Mouse (Mus musculus) heart, embryonic 14.5 days (tissue): ENCODE measurements around the gene Rnf208. TPM values are rescaled to one million over a fixed set of nuclear protein-coding genes. Genes with fewer than 3 reads are reported as not detected.

Source experiments
- ATAC-seq: fragments of 200-750 bp; cut with Nextera tagmentation; 2 replicates; pipeline ENCODE4 v1.8.0; 2017; ENCODE audit warnings: low read depth, moderate TSS enrichment; ENCODE audit not compliant: insufficient number of reproducible peaks, insufficient read depth, low FRiP score
- H3K27ac ChIP-seq, 2 experiments: fragments of 200-500 bp in 1 of 2; fragments of 300-500 bp in 1 of 2; sonication (generic) in 1 of 2; replicated peaks in 1 of 2; 2 replicates each; pipeline ENCODE4 v1.5.1; 2012 to 2014; ENCODE audit warnings: low read depth in 2 of 2, low read length in 2 of 2, control low read depth in 1 of 2, mild to moderate bottlenecking in 1 of 2, mixed read lengths in 1 of 2; ENCODE audit not compliant: control insufficient read depth in 1 of 2, insufficient read depth in 1 of 2
- H3K27me3 ChIP-seq: fragments of 300-500 bp; sonication (generic); 2 replicates; pipeline ENCODE4 v1.6.1; 2014; ENCODE audit warnings: mild to moderate bottlenecking, low read length, control low read depth; ENCODE audit not compliant: control insufficient read depth, insufficient read depth
- H3K36me3 ChIP-seq: fragments of 300-500 bp; sonication (generic); 2 replicates; pipeline ENCODE4 v1.6.1; 2014; ENCODE audit warnings: mild to moderate bottlenecking, control low read depth, low read length, mixed read lengths; ENCODE audit not compliant: control insufficient read depth, insufficient read depth
- H3K4me1 ChIP-seq, 2 experiments: fragments of 200-500 bp in 1 of 2; fragments of 300-500 bp in 1 of 2; sonication (generic) in 1 of 2; 2 replicates each; pipeline ENCODE4 v1.6.1; 2012 to 2014; ENCODE audit warnings: low read length in 2 of 2, control low read depth in 1 of 2, mixed read lengths in 1 of 2; ENCODE audit not compliant: control insufficient read depth in 2 of 2, insufficient read depth in 2 of 2
- H3K4me2 ChIP-seq: fragments of 300-500 bp; sonication (generic); 2 replicates; pipeline ENCODE4 v1.6.1; 2014; ENCODE audit warnings: mild to moderate bottlenecking, low read length
- H3K4me3 ChIP-seq, 2 experiments: fragments of 200-500 bp in 1 of 2; fragments of 300-500 bp in 1 of 2; sonication (generic) in 1 of 2; 2 replicates each; pipeline ENCODE4 v1.5.1; 2012 to 2014; ENCODE audit warnings: low read length in 2 of 2, mild to moderate bottlenecking in 2 of 2, control low read depth in 1 of 2, low read depth in 1 of 2, moderate library complexity in 1 of 2; ENCODE audit not compliant: control insufficient read depth in 1 of 2, insufficient read depth in 1 of 2
- H3K9ac ChIP-seq: fragments of 300-500 bp; sonication (generic); 2 replicates; pipeline ENCODE4 v1.6.1; 2014; ENCODE audit warnings: mild to moderate bottlenecking, low read length
- H3K9me3 ChIP-seq: fragments of 300-500 bp; sonication (generic); 2 replicates; pipeline ENCODE4 v1.6.1; 2016; ENCODE audit warnings: low read length, control low read depth; ENCODE audit not compliant: control insufficient read depth
- WGBS: fragments of 180-500 bp; shearing (Covaris S2); extraction: QIAGEN DNeasy Blood & Tissue Kit; methylation state at CpG from one replicate; pipeline ENCODE4 v1.1.7; 2014; 5-methylcytosine and 5-hydroxymethylcytosine counted together
- polyA plus RNA-seq: library from polyadenylated mRNA; unstranded; fragments of >200 nt; fragmentation: Nextera tagmentation; extraction: Ambion mirVana; gene quantifications from 2 replicates; pipeline ENCODE4 v1.2.1, GENCODE M21; 2014

Gene Rnf208
- polyA plus RNA-seq, 1 experiment from 2014 or later: 8.0 TPM

GRCm38 (mm10) chr2:25224766-25225752 is 17.0 kb upstream of the Rnf208 start:
- peak overlapping the region; percentile 97 to 100 for H3K27ac ChIP-seq
- peak overlapping the region; percentile 60 for H3K4me2 ChIP-seq
- H3K9me3 ChIP-seq: no peaks in the 10 kb centered on the region
- WGBS: 2% methylated on average over 41 of the region's 41 CpGs
- H3K9ac ChIP-seq: peak overlapping the region; percentile 77
- peaks cover 5 to 21% of the 10 kb centered on the region in 2 experiments for H3K4me1 ChIP-seq
- H3K36me3 ChIP-seq: peaks cover 20% of the 10 kb centered on the region
- peak overlapping the region; percentile 71 to 91 for H3K4me3 ChIP-seq
- ATAC-seq: peak; percentile 93
- H3K27me3 ChIP-seq: peaks cover 3% of the 10 kb centered on the region; the same call in 1 of the 2 replicates

GRCm38 (mm10) chr2:25225811-25226379 is 16.2 kb upstream of the Rnf208 start:
- Histone ChIP-seq H3K27ac (peak overlapping the region; percentile 88 to 97), H3K27me3 (peaks cover 11% of the 10 kb centered on the region), H3K4me2 (peak overlapping the region; percentile 60), H3K4me3 (peak overlapping the region in 1 of 2 experiments; percentile 71; a peak in 2 of 4 replicates), H3K9ac (peak overlapping the region; percentile 77), H3K9me3 (no peaks in the 10 kb centered on the region), H3K36me3 (peaks cover 20% of the 10 kb centered on the region), H3K4me1 (peaks cover 5 to 21% of the 10 kb centered on the region in 2 experiments)
- no peak for ATAC-seq
- WGBS: 68% methylated on average over 8 of the region's 8 CpGs

GRCm38 (mm10) chr2:25226864-25227263 is 15.2 kb upstream of the Rnf208 start:
- H3K36me3 ChIP-seq: peaks cover 11% of the 10 kb centered on the region
- no peak for ATAC-seq
- peaks cover 20% of the 10 kb centered on the region for H3K27me3 ChIP-seq
- no peak overlapping the region for H3K4me2 ChIP-seq
- 75% methylated on average over 5 of the region's 5 CpGs for WGBS
- H3K4me1 ChIP-seq: peaks cover 5 to 21% of the 10 kb centered on the region in 2 experiments
- H3K9me3 ChIP-seq: no peaks in the 10 kb centered on the region
- no peak overlapping the region for H3K9ac ChIP-seq
- H3K27ac ChIP-seq: no peak overlapping the region
- no peak overlapping the region for H3K4me3 ChIP-seq

- 92% methylated on average over 4 of the region's 4 CpGs for whole genome bisulfite sequencing
- peaks cover 5 to 21% of the 10 kb centered on the region in 2 experiments for H3K4me1 ChIP-seq
Observed at GRCm38 (mm10) chr2:25227406-25227805, 14.6 kb upstream of the Rnf208 start.

GRCm38 (mm10) chr2:25228431-25228889 is 13.6 kb upstream of the Rnf208 start:
- ATAC-seq: 0 out of 2 replicates have a peak, but pooled peaks have one; percentile 16
- Histone ChIP-seq H3K4me2 (peak overlapping the region; percentile 62), H3K4me3 (peak overlapping the region; percentile 26 to 32), H3K9me3 (no peaks in the 10 kb centered on the region), H3K36me3 (peaks cover 1% of the 10 kb centered on the region; the same call in 1 of the 2 replicates), H3K4me1 (peaks cover 3 to 18% of the 10 kb centered on the region in 2 experiments), H3K9ac (peak overlapping the region; percentile 55), H3K27me3 (peaks cover 22% of the 10 kb centered on the region), H3K27ac (peak overlapping the region; percentile 65 to 73)
- under 1% methylated on average over 7 of the region's 7 CpGs for WGBS

More at GRCm38 (mm10) chr2:25227406-25227805, 14.6 kb upstream of the Rnf208 start:
- Histone ChIP-seq H3K9me3 (no peaks in the 10 kb centered on the region), H3K4me3 (no peak overlapping the region), H3K27me3 (peaks cover 22% of the 10 kb centered on the region), H3K27ac (no peak overlapping the region), H3K9ac (no peak overlapping the region), H3K4me2 (no peak overlapping the region), H3K36me3 (peaks cover 6% of the 10 kb centered on the region; the same call in 1 of the 2 replicates)
- ATAC-seq: no peak

GRCm38 (mm10) chr2:25228995-25229530 is 13.0 kb upstream of the Rnf208 start:
- no peak overlapping the region for H3K27ac ChIP-seq
- no peak for ATAC-seq
- H3K4me1 ChIP-seq: peaks cover 3 to 16% of the 10 kb centered on the region in 2 experiments
- no peaks in the 10 kb centered on the region for H3K36me3 ChIP-seq
- no peak overlapping the region for H3K4me3 ChIP-seq
- no peak overlapping the region for H3K9ac ChIP-seq
- peaks cover 22% of the 10 kb centered on the region for H3K27me3 ChIP-seq
- H3K9me3 ChIP-seq: no peaks in the 10 kb centered on the region
- peak overlapping the region; percentile 62 for H3K4me2 ChIP-seq
- 62% methylated on average over 6 of the region's 6 CpGs for WGBS

GRCm38 (mm10) chr2:25229582-25229981 is 12.5 kb upstream of the Rnf208 start:
- H3K4me3 ChIP-seq: no peak overlapping the region
- no peak for ATAC-seq
- H3K4me1 ChIP-seq: peaks cover 3 to 16% of the 10 kb centered on the region in 2 experiments
- 74% methylated on average over 5 of the region's 5 CpGs for WGBS
- H3K36me3 ChIP-seq: no peaks in the 10 kb centered on the region
- H3K27ac ChIP-seq: no peak overlapping the region
- H3K27me3 ChIP-seq: peaks cover 26% of the 10 kb centered on the region
- H3K9me3 ChIP-seq: no peaks in the 10 kb centered on the region
- no peak overlapping the region for H3K4me2 ChIP-seq
- H3K9ac ChIP-seq: no peak overlapping the region
